Mouse (Mus musculus) gastrocnemius, adult 2 months (tissue): ENCODE results near the gene Ptpn14. TPM values are rescaled to one million over a fixed set of nuclear protein-coding genes. Genes with fewer than 3 reads are reported as not detected.

ENCODE experiments used
- DNase-seq: peaks from one replicate; pipeline ENCODE4 v3.0.0; 2022
- H3K27ac ChIP-seq: fragments of 200-600 bp; 2 replicates; pipeline ENCODE4 v1.8.1; 2022; ENCODE audit warnings: mild to moderate bottlenecking
- H3K4me3 ChIP-seq: fragments of 200-600 bp; 2 replicates; pipeline ENCODE4 v1.8.1; 2022; ENCODE audit warnings: mild to moderate bottlenecking, moderate library complexity
- CTCF ChIP-seq: fragments of 200-600 bp; IDR thresholded peaks from 2 replicates; pipeline ENCODE4 v1.8.1; 2022; ENCODE audit warnings: antibody characterized with exemption, mild to moderate bottlenecking, moderate library complexity
- intact Hi-C: fragments of 180-260 bp; cut with DNase I; formaldehyde crosslinking; loops from one replicate; pipeline ENCODE4 v1.15.1; 2025
- total RNA-seq, 2 experiments: library from RNA; stranded (reverse); gene quantifications; 2 replicates each; pipeline ENCODE4 v1.2.3; 2021

Gene Ptpn14
- total RNA-seq, 2 experiments from 2014 or later: 9.3 to 15.1 TPM

GRCm38 (mm10) chr1:189910685-189911345, 182.7 kb downstream of the Ptpn14 start:
- intact Hi-C loops: no loop called here
- no peak for TF ChIP-seq CTCF
- Histone ChIP-seq H3K4me3 (peak overlapping the region; percentile 56), H3K27ac (peak overlapping the region; percentile 92)
- DNase-seq: peak; percentile 95

- no peak for TF ChIP-seq CTCF
- peak overlapping the region; percentile 83 for H3K27ac ChIP-seq
- peak overlapping the region; percentile 15; the same call in 1 of the 2 replicates for H3K4me3 ChIP-seq
- peak; percentile 80 for DNase-seq
- intact Hi-C loops: no loop called here
These were observed 185.2 kb downstream of the Ptpn14 start for GRCm38 (mm10) chr1:189913093-189913760.

- Histone ChIP-seq H3K4me3 (no peak overlapping the region), H3K27ac (peak overlapping the region; percentile 68)
- no peak for DNase-seq
- TF ChIP-seq CTCF: no peak
- intact Hi-C loops: no loop called here
These were observed 188.5 kb downstream of the Ptpn14 start for GRCm38 (mm10) chr1:189916422-189917125.

- H3K27ac ChIP-seq: peak overlapping the region; percentile 68
- intact Hi-C loops: no loop called here
- no peak overlapping the region for H3K4me3 ChIP-seq
- DNase-seq: no peak
- no peak for TF ChIP-seq CTCF
These were observed 189.0 kb downstream of the Ptpn14 start for GRCm38 (mm10) chr1:189917126-189917500.

- TF ChIP-seq CTCF: no peak
- Histone ChIP-seq H3K27ac (peak overlapping the region; percentile 97), H3K4me3 (peak overlapping the region; percentile 96)
- intact Hi-C loops: loop anchor here (1.0 kb wide), 1 partner anchor 16 kb away; no protein-coding TSS in a partner anchor
- DNase-seq: no peak
These were observed 191.7 kb downstream of the Ptpn14 start for GRCm38 (mm10) chr1:189919756-189920155.

- peak overlapping the region; percentile 97 for H3K27ac ChIP-seq
- intact Hi-C loops: no loop called here
- DNase-seq: peak; percentile 56
- peak overlapping the region; percentile 96 for H3K4me3 ChIP-seq
- no peak for TF ChIP-seq CTCF
These were observed 192.9 kb downstream of the Ptpn14 start for GRCm38 (mm10) chr1:189920701-189921567.

- Histone ChIP-seq H3K27ac (peak overlapping the region; percentile 97), H3K4me3 (peak overlapping the region; percentile 96)
- DNase-seq: no peak
- no peak for TF ChIP-seq CTCF
- intact Hi-C loops: no loop called here
These were observed 193.4 kb downstream of the Ptpn14 start for GRCm38 (mm10) chr1:189921568-189921817.

GRCm38 (mm10) chr1:189921818-189922592, 193.9 kb downstream of the Ptpn14 start, which contains the start of gene Smyd2:
Gene Smyd2 (minus strand): TSS chr1:189922363.
- DNase-seq: peak; percentile 90
- intact Hi-C loops: no loop called here
- H3K27ac ChIP-seq: peak within 1 kb of the TSS; percentile 97
- peak; percentile 37; the same call in 1 of the 2 replicates for TF ChIP-seq CTCF
- peak within 1 kb of the TSS; percentile 96 for H3K4me3 ChIP-seq

GRCm38 (mm10) chr1:189922721-189923120, 194.7 kb downstream of the Ptpn14 start:
- peak overlapping the region; percentile 96 for H3K4me3 ChIP-seq
- intact Hi-C loops: no loop called here
- peak; percentile 68 for DNase-seq
- peak overlapping the region; percentile 97 for H3K27ac ChIP-seq
- no peak for TF ChIP-seq CTCF

- no peak for TF ChIP-seq CTCF
- DNase-seq: no peak
- H3K4me3 ChIP-seq: no peak overlapping the region
- peak overlapping the region; percentile 97 for H3K27ac ChIP-seq
- intact Hi-C loops: no loop called here
These were observed 195.1 kb downstream of the Ptpn14 start for GRCm38 (mm10) chr1:189923157-189923556.

- Histone ChIP-seq H3K4me3 (peak overlapping the region; percentile 50), H3K27ac (peak overlapping the region; percentile 97)
- no peak for TF ChIP-seq CTCF
- intact Hi-C loops: loop anchor here (2.0 kb wide), 1 partner anchor 41 kb away; no protein-coding TSS in a partner anchor
- DNase-seq: peak; percentile 92
These were observed 196.0 kb downstream of the Ptpn14 start for GRCm38 (mm10) chr1:189923871-189924568.
